Mouse (Mus musculus): ENCODE results near the gene Dazap1. TPM values are rescaled to one million over a fixed set of nuclear protein-coding genes. Genes with fewer than 3 reads are reported as not detected.

The Dazap1 gene
- total and polyA plus RNA-seq, 3 experiments: 159 to 236 TPM; not detected in 1

DNA sequence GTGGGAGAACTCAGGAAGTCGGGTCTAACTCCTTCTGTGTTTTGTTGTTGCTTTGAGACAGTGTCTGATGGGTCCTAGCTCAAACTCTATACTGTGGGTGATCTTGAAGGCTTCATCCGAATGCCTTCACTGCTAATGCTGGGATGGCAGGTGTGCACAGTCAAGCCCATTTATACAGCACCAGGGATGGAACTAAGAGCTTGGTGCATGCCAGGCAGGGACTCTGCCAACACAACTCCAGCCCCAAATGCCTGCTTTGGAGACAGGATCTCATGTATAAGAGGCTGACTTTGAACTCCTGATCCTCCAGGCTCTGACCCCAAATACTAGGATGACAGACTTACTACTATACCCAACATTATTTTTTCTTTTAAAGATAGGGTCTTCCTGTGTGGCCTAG lies 11.2 kb upstream of the Dazap1 start:
- H3K9me3 ChIP-seq (replicated peaks; ENCODE audit: insufficient read depth, low read length): no peaks in the 10 kb centered on the region
- H3K9ac ChIP-seq (ENCODE audit: control insufficient read depth, low read depth, low read length, poor library complexity, severe bottlenecking): peak overlapping the region; percentile 93
- H3K4me3 ChIP-seq (ENCODE audit: control insufficient read depth in 1 of 2, insufficient read depth in 1 of 2, low read depth in 2 of 2, low read length in 2 of 2): peak overlapping the region; percentile 47 to 94
- H3K27me3 ChIP-seq (ENCODE audit: control insufficient read depth in 1 of 2, insufficient read depth in 2 of 2, low read length in 2 of 2): no peaks in the 10 kb centered on the region
- peak overlapping the region; percentile 88 for H3K27ac ChIP-seq (ENCODE audit: control insufficient read depth, low read depth, low read length)
- no peak for DNase-seq (ENCODE audit: low read depth, low spot score)
- peaks cover 0 to 3% of the 10 kb centered on the region in 2 experiments; a peak in 2 of 4 replicates for H3K36me3 ChIP-seq (ENCODE audit: control insufficient read depth in 1 of 2, insufficient read depth in 2 of 2, low read length in 2 of 2)
- TF ChIP-seq CHD1 (IDR thresholded peaks at IDR 0.05; ENCODE audit: low read depth, low read length) (0 out of 2 replicates have a peak, but pooled peaks have one; percentile 6), ELF1 (IDR thresholded peaks at IDR 0.05; ENCODE audit: low read depth, low read length) (no peak), RCOR1 (IDR thresholded peaks at IDR 0.05; ENCODE audit: low read depth, low read length) (no peak), UBTF (IDR thresholded peaks at IDR 0.05; ENCODE audit: borderline replicate concordance, insufficient read depth, low read depth, low read length) (0 out of 2 replicates have a peak, but pooled peaks have one; percentile 2)
- H3K4me1 ChIP-seq (ENCODE audit: control insufficient read depth in 1 of 2, insufficient read depth in 2 of 2, low read length in 2 of 2): peaks cover 0 to 6% of the 10 kb centered on the region in 2 experiments; a peak in 2 of 4 replicates
- peaks cover 20% of the 10 kb centered on the region for H3K79me2 ChIP-seq (ENCODE audit: control insufficient read depth, insufficient read depth, low read length, poor library complexity)

DNA sequence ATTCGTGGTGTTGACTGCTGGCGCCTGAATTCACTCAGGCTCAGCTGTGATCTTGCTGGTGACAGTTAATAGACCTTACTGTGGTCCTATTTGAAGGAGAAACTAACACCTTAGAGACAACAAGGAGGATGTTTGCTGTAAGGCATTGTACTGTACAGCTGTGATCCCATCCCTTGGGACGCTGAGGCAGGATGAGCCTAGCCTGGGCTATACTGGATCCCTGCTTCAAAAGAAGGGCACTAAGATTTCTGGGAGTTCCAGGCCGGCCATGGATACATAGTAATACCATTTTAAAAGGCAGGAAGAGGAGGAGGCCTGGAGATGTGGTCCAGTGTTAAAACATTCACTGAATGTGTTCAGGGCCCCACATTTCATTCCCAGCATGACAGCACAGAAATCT lies 10.7 kb upstream of the Dazap1 start:
- DNase-seq (ENCODE audit: low read depth, low spot score): no peak
- Histone ChIP-seq H3K4me1 (ENCODE audit: control insufficient read depth in 1 of 2, insufficient read depth in 2 of 2, low read length in 2 of 2) (peaks cover 0 to 3% of the 10 kb centered on the region in 2 experiments; a peak in 1 of 4 replicates), H3K27ac (ENCODE audit: control insufficient read depth, low read depth, low read length) (no peak overlapping the region), H3K79me2 (ENCODE audit: control insufficient read depth, insufficient read depth, low read length, poor library complexity) (peaks cover 20% of the 10 kb centered on the region), H3K36me3 (ENCODE audit: control insufficient read depth in 1 of 2, insufficient read depth in 2 of 2, low read length in 2 of 2) (no peaks in the 10 kb centered on the region; a peak in 2 of 4 replicates), H3K4me3 (ENCODE audit: control insufficient read depth in 1 of 2, insufficient read depth in 1 of 2, low read depth in 2 of 2, low read length in 2 of 2) (peak overlapping the region in 1 of 2 experiments; percentile 47; a peak in 2 of 4 replicates), H3K27me3 (ENCODE audit: control insufficient read depth in 1 of 2, insufficient read depth in 2 of 2, low read length in 2 of 2) (no peaks in the 10 kb centered on the region), H3K9me3 (replicated peaks; ENCODE audit: insufficient read depth, low read length) (no peaks in the 10 kb centered on the region), H3K9ac (ENCODE audit: control insufficient read depth, low read depth, low read length, poor library complexity, severe bottlenecking) (no peak overlapping the region)
- TF ChIP-seq BHLHE40 (IDR thresholded peaks at IDR 0.05; ENCODE audit: borderline replicate concordance, low read depth, low read length) (no peak), MXI1 (IDR thresholded peaks at IDR 0.05; ENCODE audit: low read depth, low read length) (no peak), MAX (IDR thresholded peaks at IDR 0.05; ENCODE audit: low read length) (no peak), NRF1 (IDR thresholded peaks at IDR 0.05; ENCODE audit: insufficient read depth, low read depth, low read length, poor library complexity, severe bottlenecking) (no peak), SIN3A (IDR thresholded peaks at IDR 0.05; ENCODE audit: low read length) (no peak), MAZ (IDR thresholded peaks at IDR 0.05; ENCODE audit: low read depth, low read length) (no peak), USF2 (IDR thresholded peaks at IDR 0.05; ENCODE audit: borderline replicate concordance in 1 of 2, insufficient read depth in 1 of 2, low read depth in 1 of 2, low read length in 2 of 2) (no peak), JUND (IDR thresholded peaks at IDR 0.05; ENCODE audit: low read depth, low read length) (no peak), CHD1 (IDR thresholded peaks at IDR 0.05; ENCODE audit: low read depth, low read length) (no peak), RCOR1 (IDR thresholded peaks at IDR 0.05; ENCODE audit: low read depth, low read length) (no peak), ZNF384 (IDR thresholded peaks at IDR 0.05; ENCODE audit: low read depth, low read length) (no peak), UBTF (IDR thresholded peaks at IDR 0.05; ENCODE audit: borderline replicate concordance, insufficient read depth, low read depth, low read length) (no peak), MYC (IDR thresholded peaks at IDR 0.05; ENCODE audit: low read depth, low read length) (no peak), TCF12 (IDR thresholded peaks at IDR 0.05; ENCODE audit: low read depth, low read length) (no peak), CHD2 (IDR thresholded peaks at IDR 0.05; ENCODE audit: low read length) (no peak), ELF1 (IDR thresholded peaks at IDR 0.05; ENCODE audit: low read depth, low read length) (no peak), E2F4 (IDR thresholded peaks at IDR 0.05; ENCODE audit: borderline replicate concordance, low read depth, low read length) (no peak)

Data from MEL (cell line).